In the genomic region with DNA sequence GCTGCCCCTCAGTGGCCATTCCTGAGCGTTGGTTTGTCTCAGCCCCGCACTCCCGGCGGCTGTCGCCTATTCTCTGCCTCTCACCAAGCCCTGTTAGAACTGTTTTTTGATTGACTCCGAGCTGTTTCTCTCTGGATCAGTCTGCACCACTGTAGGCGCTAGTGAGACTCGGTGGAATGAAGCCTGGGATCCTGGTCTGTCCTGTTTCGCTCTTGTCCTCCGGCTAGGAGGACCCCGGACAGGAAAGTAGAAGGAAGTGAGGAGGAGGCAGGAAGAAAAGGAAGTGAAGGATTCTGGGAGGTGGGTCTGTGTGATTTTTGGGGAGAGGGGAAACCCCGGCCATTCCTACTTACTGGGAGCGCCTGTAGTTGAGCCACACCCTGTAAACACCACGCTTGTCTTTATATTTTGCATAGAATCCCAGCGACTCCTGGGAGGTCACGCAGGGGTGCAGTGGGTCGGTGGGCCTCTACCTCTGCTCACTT, we compare ENCODE assay signal across 8 mouse cellular contexts. TPM values are rescaled to one million over a fixed set of nuclear protein-coding genes. Genes with fewer than 3 reads are reported as not detected.
DNase-seq lines count a peak whose midpoint lies in the region; ATAC-seq and TF ChIP-seq lines count a peak whose summit lies in the region.

No protein-coding gene starts in this region.

- DNase-seq in heart, adult 11 months: peak; percentile 98
- DNase-seq in heart, adult 8-10 months (ENCODE audit: low spot score): no peak
- DNase-seq in adrenal gland, postnatal 10 days: peak; percentile 63
- DNase-seq in liver, adult 2 months (ENCODE audit: extremely low read depth, low read depth, low spot score): peak; percentile 72
- no peak for DNase-seq in left cerebral cortex, adult 9 months (ENCODE audit: low spot score in 2 of 2)

- peak overlapping the region; percentile 85 for H3K4me3 ChIP-seq in hindbrain, embryonic 13.5 days
- H3K4me3 ChIP-seq in liver, adult 2 months (ENCODE audit: insufficient read depth, low read depth, low read length): peak overlapping the region; percentile 40
- peak overlapping the region; percentile 92 for H3K4me3 ChIP-seq in midbrain, embryonic 16.5 days (ENCODE audit: low read depth, low read length)

- H3K4me2 ChIP-seq in hindbrain, embryonic 13.5 days: peak overlapping the region; percentile 72
- H3K4me2 ChIP-seq in midbrain, embryonic 16.5 days (ENCODE audit: low read length): peak overlapping the region; percentile 84

- ATAC-seq in erythroblast, adult 5-6 weeks (replicated peaks; ENCODE audit: low FRiP score, poor library complexity, severe bottlenecking): peak; percentile 28; the same call in 1 of the 2 replicates
- no peak for ATAC-seq in hindbrain, embryonic 13.5 days (ENCODE audit: low FRiP score)
- no peak for ATAC-seq in midbrain, embryonic 16.5 days

- peaks cover 27% of the 10 kb centered on the region for H3K27me3 ChIP-seq in hindbrain, embryonic 13.5 days
- H3K27me3 ChIP-seq in liver, adult 2 months (ENCODE audit: control insufficient read depth, insufficient read depth, low read length): no peaks in the 10 kb centered on the region
- H3K27me3 ChIP-seq in midbrain, embryonic 16.5 days (ENCODE audit: control insufficient read depth, insufficient read depth, low read depth, low read length): peaks cover 17% of the 10 kb centered on the region

- H3K9ac ChIP-seq in hindbrain, embryonic 13.5 days: peak overlapping the region; percentile 90
- peak overlapping the region; percentile 51 for H3K9ac ChIP-seq in liver, adult 2 months (ENCODE audit: low read depth, low read length)
- H3K9ac ChIP-seq in midbrain, embryonic 16.5 days (ENCODE audit: low read depth, low read length): peak overlapping the region; percentile 4; the same call in 1 of the 2 replicates

- H3K36me3 ChIP-seq in hindbrain, embryonic 13.5 days: peaks cover 20% of the 10 kb centered on the region
- H3K36me3 ChIP-seq in liver, adult 2 months (ENCODE audit: control insufficient read depth, insufficient read depth, low read length): no peaks in the 10 kb centered on the region
- H3K36me3 ChIP-seq in midbrain, embryonic 16.5 days (ENCODE audit: control insufficient read depth, insufficient read depth, low read length): peaks cover 7% of the 10 kb centered on the region

- peak; percentile 22; the same call in 1 of the 2 replicates for TF ChIP-seq CTCF in liver, adult 2 months (IDR thresholded peaks at IDR 0.05; ENCODE audit: low read depth, low read length)

- H3K27ac ChIP-seq in hindbrain, embryonic 13.5 days: peak overlapping the region; percentile 70
- H3K27ac ChIP-seq in liver, adult 2 months (replicated peaks; ENCODE audit: insufficient read depth, low read depth, low read length): peak overlapping the region; percentile 61
- no peak overlapping the region; the same call in 1 of the 2 replicates for H3K27ac ChIP-seq in midbrain, embryonic 16.5 days (ENCODE audit: low read length)

- H3K79me2 ChIP-seq in liver, adult 2 months (ENCODE audit: control insufficient read depth, insufficient read depth, low read length): peaks cover 4% of the 10 kb centered on the region; the same call in 1 of the 2 replicates

- no peak for TF ChIP-seq POLR2A in liver, adult 2 months (IDR thresholded peaks at IDR 0.05; ENCODE audit: extremely low read depth, insufficient read depth, low read length)

- H3K9me3 ChIP-seq in hindbrain, embryonic 13.5 days: no peaks in the 10 kb centered on the region
- H3K9me3 ChIP-seq in midbrain, embryonic 16.5 days (replicated peaks; ENCODE audit: control insufficient read depth, low read length, poor library complexity, severe bottlenecking): no peaks in the 10 kb centered on the region

- peaks cover 38% of the 10 kb centered on the region for H3K4me1 ChIP-seq in hindbrain, embryonic 13.5 days (replicated peaks)
- peaks cover 9% of the 10 kb centered on the region for H3K4me1 ChIP-seq in liver, adult 2 months (ENCODE audit: control insufficient read depth, insufficient read depth, low read length)
- H3K4me1 ChIP-seq in midbrain, embryonic 16.5 days (ENCODE audit: control insufficient read depth, insufficient read depth, low read length): peaks cover 21% of the 10 kb centered on the region

- WGBS in hindbrain, embryonic 13.5 days: under 1% methylated on average over 17 of the region's 17 CpGs
- WGBS in liver, adult 2 months: under 1% methylated on average over 17 of the region's 17 CpGs
- WGBS in midbrain, embryonic 16.5 days: under 1% methylated on average over 17 of the region's 17 CpGs

RNA-seq across cellular contexts. Expression of gene Pheta1, which starts 0.7 kb away (rescaled TPM):
- 10 to 100 TPM in 1 of 4 experiments, 1 to 10 TPM in 3; 8.6 to 10.1 (median 9.1) TPM for total RNA-seq in heart, adult 8-10 months (2022)
- total RNA-seq in adrenal gland, postnatal 10 days (2021): 10 to 100 TPM; 10.1 to 10.6 TPM
- total RNA-seq in erythroblast, adult 5-6 weeks (2015; ENCODE audit: low replicate concordance): 0.19 and 0.84 TPM in 2 replicates
- total RNA-seq in erythroblast, adult 5-6 weeks (2017; ENCODE audit: low replicate concordance): 0.70 TPM in 1 of 2 replicates, not detected in the other
- polyA plus RNA-seq in hindbrain, embryonic 13.5 days (2015; fragmentation: Nextera tagmentation; extraction: Ambion mirVana): 45.5 and 47.4 TPM in 2 replicates
- 7.1 and 7.4 TPM in 2 replicates for total RNA-seq in liver, adult 2 months (2014; rRNA removed)
- polyA plus RNA-seq in liver, adult 2 months (2012; rRNA removed): 11.6 and 12.0 TPM in 2 replicates
- polyA plus RNA-seq in midbrain, embryonic 16.5 days (2015; fragmentation: Nextera tagmentation; extraction: Ambion mirVana): 43.4 and 51.3 TPM in 2 replicates

RNA-seq across cellular contexts. Expression of gene Sh2b3, which starts 10.6 kb away (rescaled TPM):
- 10 to 100 TPM; 19.2 to 23.0 (median 22.3) TPM for total RNA-seq in heart, adult 8-10 months (2022)
- 10 to 100 TPM; 37.0 to 41.7 TPM for total RNA-seq in adrenal gland, postnatal 10 days (2021)
- 9.0 and 18.1 TPM in 2 replicates for total RNA-seq in erythroblast, adult 5-6 weeks (2015; ENCODE audit: low replicate concordance)
- total RNA-seq in erythroblast, adult 5-6 weeks (2017; ENCODE audit: low replicate concordance): 5.5 and 6.0 TPM in 2 replicates
- polyA plus RNA-seq in hindbrain, embryonic 13.5 days (2015; fragmentation: Nextera tagmentation; extraction: Ambion mirVana): 6.4 and 6.5 TPM in 2 replicates
- 7.0 and 8.7 TPM in 2 replicates for total RNA-seq in liver, adult 2 months (2014; rRNA removed)
- 11.1 and 14.2 TPM in 2 replicates for polyA plus RNA-seq in liver, adult 2 months (2012; rRNA removed)
- polyA plus RNA-seq in midbrain, embryonic 16.5 days (2015; fragmentation: Nextera tagmentation; extraction: Ambion mirVana): 6.1 and 6.7 TPM in 2 replicates

Comparison
In these comparisons a context has a peak if more than half of its experiments do, and no peak if none do; other contexts are left out.
1. DNase-seq: peak in heart, adult 11 months (single experiment), adrenal gland, postnatal 10 days (single experiment) and liver, adult 2 months (single experiment); none in heart, adult 8-10 months (single experiment) and left cerebral cortex, adult 9 months (0 of 2).
2. H3K4me3 ChIP-seq: peak in every context shown above with its lines; median percentile 92 in midbrain, embryonic 16.5 days; 85 in hindbrain, embryonic 13.5 days; 40 in liver, adult 2 months.
3. H3K9ac ChIP-seq: peak in every context shown above with its lines; median percentile 90 in hindbrain, embryonic 13.5 days; 51 in liver, adult 2 months; 4 in midbrain, embryonic 16.5 days.